Mouse (Mus musculus) urinary bladder, adult 2 months (tissue): ENCODE data around the gene Rnf32. TPM values are rescaled to one million over a fixed set of nuclear protein-coding genes. Genes with fewer than 3 reads are reported as not detected.

Experiments
- DNase-seq: peaks from one replicate; pipeline ENCODE4 v3.0.0; 2022; ENCODE audit warnings: low spot score
- polyA plus RNA-seq: library from polyadenylated mRNA; depleted of rRNA; stranded (reverse); fragments of >200 nt; gene quantifications from 2 replicates; pipeline ENCODE4 v1.2.3, GENCODE M21; 2012; rRNA removed

Gene Rnf32
- polyA plus RNA-seq, 1 experiment: 3.0 TPM

- no peak for DNase-seq
These were observed 77.6 kb downstream of the Rnf32 start for GRCm38 (mm10) chr5:29273426-29273825.

GRCm38 (mm10) chr5:29274746-29275145, 79.0 kb downstream of the Rnf32 start:
- no peak for DNase-seq

Other genes starting within 250 kb of the Rnf32 start
- gene Lmbr1, start 182.4 kb downstream of the Rnf32 start, polyA plus RNA-seq: 13.1 and 13.3 TPM in 2 replicates
- 21.1 and 22.9 TPM in 2 replicates for gene Nom1, start 238.7 kb downstream of the Rnf32 start, polyA plus RNA-seq